Mouse (Mus musculus) heart, postnatal 36 days (tissue): Measurements from ENCODE around the gene Rad9b. TPM values are rescaled to one million over a fixed set of nuclear protein-coding genes. Genes with fewer than 3 reads are reported as not detected.
"Not testable (repeated sequence)": the region's sequence is repeated elsewhere in the genome, so short reads cannot be mapped to it uniquely, and the experiment has no call there.

ENCODE experiments used
- DNase-seq, 2 experiments: peaks; one replicate each; pipeline ENCODE4 v3.0.0; 2021 to 2022
- intact Hi-C: fragments of 180-260 bp; cut with DNase I; formaldehyde crosslinking; loops from one replicate; pipeline ENCODE4 v1.15.1; 2025
- total RNA-seq, 2 experiments: library from RNA; stranded (reverse); gene quantifications; 2 replicates each; pipeline ENCODE4 v1.2.3; 2021

The Rad9b gene
- total RNA-seq, 2 experiments from 2014 or later, result 0.57 to 0.94 TPM

DNA sequence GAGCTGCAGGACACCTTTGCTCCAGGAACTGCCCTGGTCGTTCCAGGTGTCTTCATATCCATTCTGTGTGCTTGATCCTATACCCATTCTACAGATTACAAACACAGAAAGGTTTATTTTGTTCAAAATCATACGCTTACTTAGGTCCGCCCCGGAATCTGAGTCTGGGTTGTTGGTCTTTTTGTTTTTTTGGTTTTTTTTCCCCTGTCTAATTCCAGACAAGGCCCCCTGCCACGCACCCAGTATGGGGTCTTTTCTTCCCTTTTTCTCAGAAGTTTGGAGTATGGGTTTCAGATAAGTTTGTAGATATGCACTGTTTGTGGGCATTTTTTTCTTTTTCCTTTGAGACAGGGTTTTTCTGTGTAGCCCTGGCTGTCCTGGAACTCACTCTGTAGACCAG is 18.8 kb upstream of the Rad9b start:
- DNase-seq, result no peak
- intact Hi-C loops, result loop anchor here (2.0 kb wide), 2 partner anchors 18 to 26 kb away; partner anchors contain the start of genes Rad9b and Vps29

DNA sequence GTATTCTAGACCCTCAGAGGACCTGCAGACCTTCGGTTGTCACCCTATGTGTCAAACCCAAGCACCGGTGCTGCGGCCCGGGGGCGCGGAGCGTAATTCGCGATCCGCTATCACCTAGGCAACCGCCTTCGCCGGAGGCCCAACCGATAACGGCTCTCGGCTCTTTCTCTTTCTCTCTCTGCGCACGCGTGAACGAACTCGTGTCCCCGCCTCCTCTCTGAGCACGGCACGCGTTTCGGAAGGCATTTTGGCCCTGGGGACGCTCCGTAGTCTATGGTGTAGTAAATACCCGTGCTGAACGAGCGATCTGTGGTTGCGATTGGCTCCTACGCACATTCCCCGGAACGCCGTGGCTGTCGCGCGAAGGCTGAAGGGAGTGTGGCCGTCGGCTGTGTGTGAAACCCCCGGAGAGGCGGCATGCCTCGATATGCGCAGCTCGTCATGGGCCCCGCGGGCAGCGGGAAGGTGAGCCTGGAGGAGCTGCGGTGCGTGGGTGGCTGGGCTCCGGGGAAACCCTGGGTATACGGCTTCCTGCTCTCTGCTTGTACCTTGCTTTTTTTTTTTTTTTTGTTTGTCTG is 18.2 kb upstream of the Rad9b start, which contains the start of gene Fam216a:
Gene Fam216a, minus strand, starts transcription at position 173 of the 578 bp plus-strand sequence.
- intact Hi-C loops, result loop anchor here (2.0 kb wide), 2 partner anchors 17 to 27 kb away; partner anchors contain the start of genes Rad9b and Vps29
- peak; percentile 99 for DNase-seq

- peak in 1 of 2 experiments; percentile 31 for DNase-seq
- intact Hi-C loops, result loop anchor here (2.0 kb wide), 2 partner anchors 17 to 27 kb away; partner anchors contain the start of genes Rad9b and Vps29
These were observed 17.7 kb upstream of the Rad9b start, which contains the start of gene Gpn3 for GRCm38 (mm10) chr5:122371591-122372191. Gene Gpn3, plus strand, starts transcription at chr5:122371876.

DNA sequence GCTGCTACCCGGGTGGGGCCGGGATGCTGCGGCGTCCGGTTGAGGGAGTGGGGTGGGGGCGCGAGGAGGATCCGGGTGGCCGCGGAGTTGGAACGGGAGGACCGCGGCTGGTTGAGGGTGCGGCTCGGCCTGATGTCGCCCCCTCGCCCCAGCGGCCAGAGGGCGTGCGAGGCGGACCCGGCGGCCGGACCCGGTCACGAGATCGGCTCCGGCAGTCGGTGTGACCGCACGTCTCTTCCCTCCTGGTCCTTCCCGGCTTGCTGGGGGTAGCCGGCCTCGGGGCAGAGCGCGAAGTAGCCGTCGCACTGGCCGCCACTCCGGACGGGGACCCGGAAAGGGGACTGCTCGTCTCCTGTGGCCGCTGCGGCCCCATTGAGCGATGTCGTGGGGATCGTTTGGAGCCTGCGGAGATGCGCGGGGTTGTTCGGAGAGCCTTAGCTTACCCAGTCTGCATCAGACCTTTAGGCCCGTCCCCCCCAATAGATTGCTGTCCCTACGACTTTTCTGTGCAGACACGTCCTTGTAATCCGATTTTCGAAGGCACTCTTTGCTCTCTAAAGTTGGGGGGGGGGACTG is 547 bp upstream of the Rad9b start:
- no peak for DNase-seq
- intact Hi-C loops, result loop anchor here (2.0 kb wide), 1 partner anchor 18 kb away; the partner anchor contains the start of gene Fam216a

DNA sequence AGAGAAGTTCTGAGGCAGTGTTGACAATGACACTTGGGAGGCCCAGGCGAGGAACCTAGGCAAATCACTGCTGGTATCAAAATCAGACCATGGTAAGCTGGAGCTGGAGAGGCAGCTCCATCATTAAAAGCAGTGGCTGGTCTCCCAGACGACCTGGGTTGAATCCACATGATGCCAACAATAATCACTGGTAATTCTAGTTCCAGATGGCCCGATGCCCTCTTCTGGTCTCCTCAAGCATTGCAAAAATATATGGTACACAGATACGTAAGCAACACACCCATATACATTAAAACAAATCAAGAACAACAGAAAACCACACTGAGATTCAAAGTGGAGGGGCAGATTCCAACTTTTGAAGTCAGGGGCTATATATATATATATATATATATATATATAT is 8.3 kb downstream of the Rad9b start:
- intact Hi-C loops, result no loop called here
- DNase-seq, result no peak

GRCm38 (mm10) chr5:122344260-122344659 is 9.8 kb downstream of the Rad9b start:
- intact Hi-C loops, result loop anchor here (1.0 to 5.0 kb wide), 2 partner anchors 76 to 212 kb away; no protein-coding TSS in a partner anchor
- peak; percentile 80 to 82 for DNase-seq

- intact Hi-C loops, result loop anchor here (1.0 to 5.0 kb wide), 2 partner anchors 75 to 211 kb away; no protein-coding TSS in a partner anchor
- no peak for DNase-seq
These were observed 10.3 kb downstream of the Rad9b start for GRCm38 (mm10) chr5:122343768-122344167.

GRCm38 (mm10) chr5:122342874-122343273 is 11.2 kb downstream of the Rad9b start:
- intact Hi-C loops, result loop anchor here (5.0 kb wide), 1 partner anchor 211 kb away; no protein-coding TSS in a partner anchor
- no peak for DNase-seq

- intact Hi-C loops, result no loop called here
- DNase-seq, result no peak
These were observed 17.3 kb downstream of the Rad9b start for GRCm38 (mm10) chr5:122336554-122337294.

DNA sequence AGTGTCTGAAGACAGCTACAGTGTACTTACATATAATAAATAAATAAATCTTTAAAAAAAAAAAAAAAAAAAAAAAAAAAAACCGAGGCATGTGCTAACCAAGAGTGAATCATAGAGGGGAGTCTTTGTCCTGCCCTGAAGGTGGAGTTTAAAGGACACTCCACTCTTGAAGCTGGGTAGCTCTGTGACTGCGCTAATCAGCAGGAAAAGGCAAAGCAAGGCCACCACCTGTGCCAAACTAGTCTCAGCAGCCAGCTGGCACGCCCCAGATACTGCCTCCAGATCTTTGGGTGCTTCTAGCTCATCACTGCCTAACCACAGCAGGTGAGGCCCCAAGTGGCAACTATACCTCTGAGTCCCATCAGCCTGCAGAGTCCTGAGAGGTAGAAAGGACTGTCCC is 19.4 kb downstream of the Rad9b start:
- intact Hi-C loops, result no loop called here
- no peak for DNase-seq

GRCm38 (mm10) chr5:122330269-122330668 is 23.8 kb downstream of the Rad9b start:
- intact Hi-C loops, result no loop called here
- DNase-seq, result no peak

DNA sequence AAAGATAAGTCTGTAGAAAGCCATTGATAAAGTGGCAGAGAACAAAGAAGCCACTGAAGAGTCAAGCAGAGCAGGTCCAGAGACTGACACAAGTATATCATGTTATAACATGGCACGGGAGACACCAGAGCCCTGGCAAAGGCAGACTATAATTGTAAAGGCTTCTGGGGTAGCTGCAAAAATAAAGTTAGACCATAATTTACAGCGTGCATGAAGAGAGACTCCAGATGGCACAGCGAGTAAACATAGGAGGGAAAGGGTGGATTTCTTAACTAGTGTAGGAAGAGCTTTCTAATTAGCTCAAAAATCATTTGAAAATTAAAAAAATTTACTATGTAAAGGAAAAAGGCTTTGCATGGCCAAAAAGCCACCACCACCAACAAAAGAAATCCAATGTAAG is 26.8 kb downstream of the Rad9b start:
- intact Hi-C loops, result no loop called here

DNA sequence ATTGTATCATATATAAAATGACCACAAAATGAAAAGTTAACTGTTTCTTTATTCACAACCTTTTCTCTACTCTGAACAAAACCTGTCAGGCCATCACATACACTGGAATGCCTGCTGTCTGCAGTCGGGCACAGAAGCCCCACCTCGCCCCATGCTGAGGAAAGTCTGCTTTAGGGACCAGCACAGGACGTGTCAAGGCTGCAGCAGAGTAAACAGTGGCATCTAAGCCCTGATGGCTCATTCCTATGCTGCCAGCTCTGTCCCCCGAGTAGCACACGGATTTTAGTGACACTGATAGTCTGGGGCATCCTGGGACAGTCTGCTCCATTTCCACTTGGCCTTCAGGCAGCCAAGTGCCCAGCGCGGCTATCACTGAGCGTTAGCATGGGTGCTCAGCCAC is 28.6 kb downstream of the Rad9b start:
- intact Hi-C loops, result no loop called here
- no peak for DNase-seq

More for the DNA sequence above, 26.8 kb downstream of the Rad9b start:
- no peak for DNase-seq

GRCm38 (mm10) chr5:122324608-122325431 is 29.2 kb downstream of the Rad9b start:
- intact Hi-C loops, result no loop called here
- DNase-seq, result peak in 1 of 2 experiments; percentile 34

GRCm38 (mm10) chr5:122323523-122323922 is 30.5 kb downstream of the Rad9b start:
- no peak for DNase-seq
- intact Hi-C loops, result no loop called here

DNA sequence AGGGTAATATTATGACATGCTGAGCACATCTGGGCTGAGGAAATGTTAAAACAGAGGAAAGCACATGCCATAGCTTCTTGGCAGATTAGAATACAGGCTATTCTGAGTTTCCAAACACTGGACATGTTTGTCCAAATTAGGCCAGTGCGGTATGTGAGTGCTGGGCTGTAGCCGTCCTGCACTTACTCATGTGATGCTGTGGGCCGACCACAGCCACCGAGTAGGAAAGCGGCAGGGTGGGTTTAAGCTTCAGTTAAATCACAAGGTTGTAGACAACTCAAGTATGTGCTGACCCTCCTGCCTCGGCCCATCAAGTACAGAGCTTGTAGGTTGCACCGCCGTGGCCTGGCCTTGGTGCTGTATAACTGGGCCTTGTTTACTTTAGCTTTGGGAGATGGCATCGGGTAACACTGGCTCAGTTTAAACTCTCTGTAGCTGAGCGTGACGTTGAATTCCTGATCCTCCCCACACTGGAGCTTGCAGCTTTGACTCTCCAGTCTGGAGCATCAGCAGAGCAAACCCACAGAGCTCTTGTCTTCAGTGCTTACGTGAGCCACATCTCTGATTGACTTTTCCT is 33.7 kb downstream of the Rad9b start:
- intact Hi-C loops, result no loop called here
- DNase-seq, result no peak

- DNase-seq, result peak in 1 of 2 experiments; percentile 37
- intact Hi-C loops, result loop anchor here (2.0 kb wide), 1 partner anchor 51 kb away; no protein-coding TSS in a partner anchor
These were observed 34.4 kb downstream of the Rad9b start for GRCm38 (mm10) chr5:122319474-122320204.

- intact Hi-C loops, result loop anchor here (2.0 kb wide), 1 partner anchor 50 kb away; no protein-coding TSS in a partner anchor
- not testable (repeated sequence) for DNase-seq
These were observed 35.1 kb downstream of the Rad9b start for GRCm38 (mm10) chr5:122318976-122319375.
